Mouse (Mus musculus): ENCODE results near the gene Stt3b.

Gene Stt3b

GRCm38 (mm10) chr9:115271556-115271955 lies 38.7 kb downstream of the Stt3b start:
- WGBS, result 84% methylated on average over 3 of the region's 3 CpGs

DNA sequence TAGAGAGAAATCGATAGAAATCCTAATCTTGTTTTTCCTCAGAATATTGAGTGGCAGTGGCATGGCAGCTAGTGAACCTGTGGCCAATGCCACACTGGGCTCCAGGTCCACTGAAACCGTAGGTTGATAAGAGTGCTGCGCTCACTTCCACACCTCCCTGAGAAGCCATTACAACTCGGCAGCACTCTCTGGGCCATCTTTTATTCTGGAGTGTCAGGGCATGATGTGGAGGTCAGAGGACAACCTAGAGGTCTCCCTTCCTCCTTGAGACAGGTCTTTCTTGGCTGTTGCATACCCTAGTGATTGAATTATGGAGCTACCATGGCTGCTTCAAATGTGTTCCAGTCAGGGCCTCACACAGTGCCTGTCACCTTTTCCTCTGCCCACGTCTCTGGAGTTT lies 48.3 kb downstream of the Stt3b start:
- WGBS, result 83% methylated on average over 5 of the region's 5 CpGs

- WGBS, result 45% methylated on average over 8 of the region's 8 CpGs
These were observed 48.8 kb downstream of the Stt3b start for GRCm38 (mm10) chr9:115261456-115261855.

GRCm38 (mm10) chr9:115260464-115260863 lies 49.8 kb downstream of the Stt3b start:
- 76% methylated on average over 7 of the region's 7 CpGs for WGBS

GRCm38 (mm10) chr9:115259866-115260265 lies 50.4 kb downstream of the Stt3b start:
- WGBS, result 85% methylated on average over 4 of the region's 4 CpGs

DNA sequence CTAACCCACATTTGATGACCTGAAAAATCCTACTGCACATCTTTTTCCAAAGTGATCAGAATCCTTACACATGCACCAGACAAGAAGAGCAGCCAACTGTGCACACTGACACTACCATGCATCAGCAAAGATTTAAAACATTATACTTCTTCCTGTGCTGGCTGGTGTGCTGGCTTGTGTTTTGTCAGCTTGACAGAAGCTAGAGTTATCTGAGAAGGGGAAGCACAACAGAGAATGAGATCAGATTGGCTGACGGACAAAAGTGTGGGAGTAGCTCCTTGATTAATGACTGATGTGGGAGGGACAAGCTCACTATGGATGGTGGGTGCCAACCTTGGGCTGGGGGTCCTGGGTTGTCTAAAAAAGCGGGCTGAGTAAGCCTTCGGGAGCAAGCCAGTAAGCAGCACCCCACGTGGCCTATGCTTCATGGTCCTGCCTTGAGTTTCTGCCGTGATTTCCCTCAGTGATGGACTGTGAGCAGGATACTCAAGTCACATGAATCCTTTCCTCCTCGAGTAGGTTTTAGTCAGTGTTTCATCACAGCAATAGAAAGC lies 52.4 kb downstream of the Stt3b start:
- 58% methylated on average over 6 of the region's 6 CpGs for WGBS

- 52% methylated on average over 5 of the region's 5 CpGs for WGBS
These were observed 61.1 kb downstream of the Stt3b start for GRCm38 (mm10) chr9:115249145-115249544.

GRCm38 (mm10) chr9:115245092-115245491 lies 65.1 kb downstream of the Stt3b start:
- WGBS, result 66% methylated on average over 6 of the region's 6 CpGs

DNA sequence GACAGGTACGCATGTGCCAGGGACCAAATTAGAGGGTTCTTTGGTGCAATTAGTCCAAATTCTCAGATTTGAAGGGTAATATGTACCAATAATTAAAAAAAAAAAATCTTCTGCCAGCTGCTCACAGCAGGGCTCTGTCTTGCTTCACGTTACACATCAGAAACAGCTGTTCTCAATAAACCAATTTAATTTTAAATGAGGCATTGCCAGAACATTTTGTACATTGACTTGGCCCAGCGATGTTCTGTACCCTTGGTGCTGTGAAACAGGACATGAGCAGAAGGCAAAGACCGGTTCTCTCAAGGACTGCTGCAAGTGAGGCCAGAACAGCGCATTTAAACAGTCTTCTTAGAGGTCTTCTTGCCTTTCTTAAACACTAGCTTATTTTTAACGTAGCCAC lies 66.6 kb downstream of the Stt3b start:
- 79% methylated on average over 6 of the region's 6 CpGs for WGBS

- 96% methylated on average over 5 of the region's 5 CpGs for WGBS
These were observed 70.4 kb downstream of the Stt3b start for GRCm38 (mm10) chr9:115239861-115240260.

GRCm38 (mm10) chr9:115236352-115236841 lies 73.8 kb downstream of the Stt3b start:
- WGBS, result 46% methylated on average over 8 of the region's 8 CpGs

DNA sequence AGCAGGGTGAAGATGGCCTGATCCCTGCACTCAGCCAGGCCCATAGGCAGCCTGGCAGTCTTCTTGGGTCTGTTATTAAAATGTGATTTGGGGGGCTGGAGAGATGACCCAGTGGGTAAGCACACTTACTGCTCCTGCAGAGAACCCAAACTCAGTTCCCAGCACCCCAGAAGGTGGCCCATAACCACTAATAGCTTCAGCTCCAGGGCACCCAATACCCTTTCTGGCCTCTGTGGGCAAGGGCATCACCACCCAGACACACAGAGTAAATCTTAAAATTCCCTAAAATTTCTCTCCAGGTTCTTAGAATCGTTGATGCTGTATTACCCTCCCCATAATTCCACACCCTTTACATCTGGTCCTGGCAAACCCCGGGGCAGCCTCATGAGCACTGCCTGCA lies 75.7 kb downstream of the Stt3b start:
- 73% methylated on average over 2 of the region's 2 CpGs for WGBS

- 49% methylated on average over 5 of the region's 5 CpGs for WGBS
These were observed 76.5 kb downstream of the Stt3b start for GRCm38 (mm10) chr9:115233721-115234120.

DNA sequence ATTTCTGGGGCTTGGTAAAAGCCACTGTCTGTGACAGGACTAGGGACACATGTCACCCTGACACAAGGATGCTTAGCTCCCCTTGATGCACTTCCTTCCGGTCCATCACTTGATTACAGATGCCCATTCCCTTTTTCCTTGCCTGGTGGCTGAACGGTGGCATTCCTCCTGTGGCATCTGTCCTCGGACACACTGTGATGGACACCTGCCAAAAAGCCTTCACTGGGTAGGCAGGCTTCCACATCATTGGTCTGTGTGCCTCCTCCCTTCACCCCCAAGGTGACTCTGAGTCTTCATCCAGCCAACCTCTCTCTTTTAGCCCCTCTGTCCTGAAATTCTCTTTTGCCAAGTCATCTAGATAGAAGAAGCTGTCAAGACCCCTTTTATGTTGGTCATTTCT lies 78.7 kb downstream of the Stt3b start:
- 65% methylated on average over 3 of the region's 3 CpGs for WGBS

DNA sequence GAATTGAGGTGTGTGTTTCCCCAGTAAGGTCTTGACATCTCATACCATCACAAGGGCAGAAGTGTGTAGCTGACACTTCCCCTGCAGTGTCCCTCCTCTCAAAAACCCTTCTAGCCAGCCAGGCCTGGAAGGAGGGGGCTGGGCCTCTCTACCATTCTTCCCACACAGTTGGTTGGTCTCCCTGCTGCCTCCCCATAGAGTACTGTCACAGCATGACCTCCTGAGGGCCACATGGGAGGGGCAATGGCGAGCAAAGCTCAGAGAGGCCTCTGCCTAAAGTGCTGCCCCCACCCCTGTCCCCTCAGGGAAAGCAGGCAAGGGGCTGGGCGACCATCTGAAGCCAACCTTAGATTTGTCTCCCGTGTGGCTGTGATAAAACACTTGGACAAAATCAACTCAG lies 80.1 kb downstream of the Stt3b start:
- 62% methylated on average over 3 of the region's 3 CpGs for WGBS

- 87% methylated on average over 10 of the region's 10 CpGs for WGBS
These were observed 80.5 kb downstream of the Stt3b start for GRCm38 (mm10) chr9:115229676-115230075.

DNA sequence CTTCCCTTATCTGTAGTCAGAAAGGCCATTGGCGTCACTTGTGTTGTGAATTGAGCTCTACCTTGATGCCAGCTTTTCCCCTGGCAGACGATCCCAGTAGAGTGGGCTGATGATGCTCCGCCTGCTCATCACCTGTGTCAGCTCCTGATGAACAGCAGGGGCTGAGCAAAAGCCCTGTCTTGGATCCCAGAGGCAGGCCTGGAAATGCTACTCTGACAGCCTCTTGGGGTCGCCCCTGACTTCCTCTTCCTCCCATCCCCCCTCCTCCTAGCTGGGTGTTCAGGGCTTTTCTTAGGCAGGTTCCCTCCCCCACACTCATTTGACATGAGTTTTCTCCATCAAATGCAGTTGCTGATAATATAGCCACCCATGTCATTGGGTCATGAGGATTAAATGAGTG lies 81.1 kb downstream of the Stt3b start:
- WGBS, result 70% methylated on average over 4 of the region's 4 CpGs

GRCm38 (mm10) chr9:115224744-115225354 lies 85.4 kb downstream of the Stt3b start:
- WGBS, result 60% methylated on average over 7 of the region's 7 CpGs

- WGBS, result 98% methylated on average over 7 of the region's 7 CpGs
These were observed 89.0 kb downstream of the Stt3b start for GRCm38 (mm10) chr9:115221265-115221664.

DNA sequence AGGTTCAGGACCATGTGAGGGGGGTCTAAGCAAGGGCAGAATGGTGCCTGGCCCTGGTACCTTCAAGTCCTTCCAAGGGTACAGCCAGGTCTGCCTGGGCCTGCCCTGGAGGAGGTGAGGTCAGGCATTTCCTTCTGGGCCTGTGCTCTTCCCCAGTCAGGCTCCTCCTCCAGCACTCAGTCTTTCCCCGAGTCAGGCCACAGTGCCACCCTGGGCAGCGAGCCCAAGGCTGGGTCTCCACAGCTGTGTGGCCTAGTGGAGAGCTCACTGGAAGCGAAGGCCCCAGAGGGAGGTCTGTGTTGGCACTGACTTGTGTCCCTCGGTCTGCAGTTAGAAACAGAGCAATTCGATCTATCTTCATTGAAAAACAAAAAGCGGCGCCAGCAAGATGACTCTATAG lies 89.8 kb downstream of the Stt3b start:
- 70% methylated on average over 7 of the region's 7 CpGs for WGBS

- 65% methylated on average over 9 of the region's 9 CpGs for WGBS
These were observed 92.2 kb downstream of the Stt3b start for GRCm38 (mm10) chr9:115217984-115218383.

- WGBS, result 56% methylated on average over 21 of the region's 21 CpGs
These were observed 94.2 kb downstream of the Stt3b start for GRCm38 (mm10) chr9:115215830-115216701.
